Mouse (Mus musculus): ENCODE measurements around the gene Dnajb5. TPM values are rescaled to one million over a fixed set of nuclear protein-coding genes. Genes with fewer than 3 reads are reported as not detected.
A peak's percentile ranks its signal among the peaks of the same experiment; 100 is the strongest.

The Dnajb5 gene
- total and polyA plus RNA-seq, 2 experiments from 2014 or later: 33.4 to 88.0 TPM

GRCm38 (mm10) chr4:42954297-42954696 lies 4.7 kb downstream of the Dnajb5 start:
- Histone ChIP-seq H3K27me3 (ENCODE audit: insufficient read depth, low read length) (no peaks in the 10 kb centered on the region), H3K9ac (replicated peaks; ENCODE audit: low read length) (no peak overlapping the region), H3K9me3 (ENCODE audit: low read length) (no peaks in the 10 kb centered on the region), H3K4me2 (ENCODE audit: low read depth, low read length) (peak overlapping the region; percentile 91), H3K36me3 (ENCODE audit: insufficient read depth, low read length) (peaks cover 17% of the 10 kb centered on the region), H3K4me1 (ENCODE audit: insufficient read depth, low read length) (peaks cover 33% of the 10 kb centered on the region), H3K27ac (peak overlapping the region; percentile 71; the same call in 1 of the 2 replicates), H3K4me3 (ENCODE audit: low read length) (no peak overlapping the region)
- ATAC-seq (no peak), DNase-seq (ENCODE audit: low spot score) (peak; percentile 88)
- TF ChIP-seq CTCF (IDR thresholded peaks at IDR 0.05; ENCODE audit: low read depth): peak; percentile 92
- WGBS: 4% methylated on average over 10 of the region's 10 CpGs

DNA sequence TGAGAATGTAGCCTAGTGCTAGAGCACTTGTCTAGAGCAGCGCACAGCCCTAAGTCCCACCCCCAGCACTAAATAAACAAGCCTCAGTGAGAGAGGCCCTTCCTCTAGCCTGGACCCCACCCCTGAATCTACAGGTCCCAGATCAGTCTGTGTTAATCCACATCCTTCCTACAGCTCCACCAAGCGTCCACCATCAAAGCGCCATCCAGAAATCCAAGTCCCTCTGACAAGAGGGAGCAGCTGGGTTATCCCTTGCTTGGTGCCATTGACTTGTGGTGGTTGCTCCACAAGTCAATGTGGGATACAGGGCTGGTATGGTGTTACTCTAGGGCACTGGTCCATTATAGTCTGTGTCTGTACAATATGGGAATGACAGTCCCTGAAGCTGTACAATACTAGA lies 5.6 kb downstream of the Dnajb5 start:
- ATAC-seq (no peak), DNase-seq (ENCODE audit: low spot score) (no peak)
- no peak overlapping the region for H3K4me2 ChIP-seq (ENCODE audit: low read depth, low read length)
- no peaks in the 10 kb centered on the region for H3K27me3 ChIP-seq (ENCODE audit: insufficient read depth, low read length)
- H3K4me1 ChIP-seq (ENCODE audit: insufficient read depth, low read length): peaks cover 32% of the 10 kb centered on the region
- H3K9ac ChIP-seq (replicated peaks; ENCODE audit: low read length): no peak overlapping the region
- no peaks in the 10 kb centered on the region for H3K9me3 ChIP-seq (ENCODE audit: low read length)
- H3K4me3 ChIP-seq (ENCODE audit: low read length): no peak overlapping the region
- H3K36me3 ChIP-seq (ENCODE audit: insufficient read depth, low read length): peaks cover 17% of the 10 kb centered on the region
- H3K27ac ChIP-seq: 0 out of 2 replicates have a peak overlapping the region, but pooled peaks have one; percentile 11
- TF ChIP-seq CTCF (IDR thresholded peaks at IDR 0.05; ENCODE audit: low read depth): no peak
- WGBS: 96% methylated on average over 3 of the region's 3 CpGs

DNA sequence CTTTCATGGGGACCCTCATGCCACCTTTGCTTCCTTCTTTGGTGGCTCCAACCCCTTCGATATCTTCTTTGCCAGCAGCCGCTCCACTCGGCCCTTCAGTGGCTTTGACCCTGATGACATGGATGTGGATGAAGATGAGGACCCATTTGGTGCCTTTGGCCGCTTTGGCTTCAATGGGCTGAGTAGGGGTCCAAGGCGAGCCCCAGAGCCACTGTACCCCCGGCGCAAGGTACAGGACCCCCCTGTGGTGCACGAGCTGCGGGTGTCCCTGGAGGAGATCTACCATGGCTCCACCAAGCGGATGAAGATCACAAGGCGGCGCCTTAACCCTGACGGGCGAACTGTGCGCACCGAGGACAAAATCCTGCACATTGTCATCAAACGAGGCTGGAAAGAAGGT lies 7.0 kb downstream of the Dnajb5 start:
- TF ChIP-seq CTCF (IDR thresholded peaks at IDR 0.05; ENCODE audit: low read depth): no peak
- DNase-seq (ENCODE audit: low spot score) (no peak), ATAC-seq (no peak)
- Histone ChIP-seq H3K9ac (replicated peaks; ENCODE audit: low read length) (no peak overlapping the region), H3K4me1 (ENCODE audit: insufficient read depth, low read length) (peaks cover 28% of the 10 kb centered on the region), H3K9me3 (ENCODE audit: low read length) (no peaks in the 10 kb centered on the region), H3K36me3 (ENCODE audit: insufficient read depth, low read length) (peaks cover 17% of the 10 kb centered on the region), H3K4me3 (ENCODE audit: low read length) (no peak overlapping the region), H3K27me3 (ENCODE audit: insufficient read depth, low read length) (no peaks in the 10 kb centered on the region), H3K27ac (no peak overlapping the region), H3K4me2 (ENCODE audit: low read depth, low read length) (no peak overlapping the region)
- WGBS: 95% methylated on average over 17 of the region's 17 CpGs

DNA sequence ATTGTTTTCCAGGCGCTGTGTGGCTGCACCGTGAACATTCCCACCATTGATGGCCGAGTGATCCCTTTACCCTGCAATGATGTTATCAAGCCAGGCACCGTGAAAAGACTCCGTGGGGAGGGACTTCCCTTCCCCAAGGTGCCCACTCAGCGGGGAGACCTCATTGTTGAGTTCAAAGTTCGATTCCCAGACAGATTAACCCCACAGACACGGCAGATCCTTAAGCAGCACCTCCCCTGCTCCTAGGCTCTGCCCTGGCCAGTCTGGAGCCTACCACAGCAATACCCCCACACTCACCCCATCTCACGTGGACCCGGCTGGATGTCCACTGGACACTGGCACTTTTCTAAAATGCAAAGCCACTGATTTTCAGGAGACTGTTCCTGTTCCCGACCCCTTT lies 7.7 kb downstream of the Dnajb5 start:
- ATAC-seq: no peak
- WGBS: 77% methylated on average over 11 of the region's 11 CpGs

GRCm38 (mm10) chr4:42957979-42958378 lies 8.4 kb downstream of the Dnajb5 start:
- DNase-seq (ENCODE audit: low spot score) (no peak), ATAC-seq (no peak)
- Histone ChIP-seq H3K27me3 (ENCODE audit: insufficient read depth, low read length) (no peaks in the 10 kb centered on the region), H3K4me2 (ENCODE audit: low read depth, low read length) (no peak overlapping the region), H3K36me3 (ENCODE audit: insufficient read depth, low read length) (peaks cover 17% of the 10 kb centered on the region), H3K4me3 (ENCODE audit: low read length) (no peak overlapping the region), H3K4me1 (ENCODE audit: insufficient read depth, low read length) (peaks cover 14% of the 10 kb centered on the region), H3K9ac (replicated peaks; ENCODE audit: low read length) (no peak overlapping the region), H3K9me3 (ENCODE audit: low read length) (no peaks in the 10 kb centered on the region), H3K27ac (no peak overlapping the region)
- WGBS: 85% methylated on average over 8 of the region's 8 CpGs
- no peak for TF ChIP-seq CTCF (IDR thresholded peaks at IDR 0.05; ENCODE audit: low read depth)

More for the DNA sequence above, 7.7 kb downstream of the Dnajb5 start:
- TF ChIP-seq CTCF (IDR thresholded peaks at IDR 0.05; ENCODE audit: low read depth): no peak
- H3K27ac ChIP-seq: no peak overlapping the region
- peaks cover 21% of the 10 kb centered on the region for H3K4me1 ChIP-seq (ENCODE audit: insufficient read depth, low read length)
- H3K9me3 ChIP-seq (ENCODE audit: low read length): no peaks in the 10 kb centered on the region
- no peak overlapping the region for H3K4me3 ChIP-seq (ENCODE audit: low read length)
- H3K36me3 ChIP-seq (ENCODE audit: insufficient read depth, low read length): peaks cover 17% of the 10 kb centered on the region
- no peak overlapping the region for H3K4me2 ChIP-seq (ENCODE audit: low read depth, low read length)
- H3K27me3 ChIP-seq (ENCODE audit: insufficient read depth, low read length): no peaks in the 10 kb centered on the region
- DNase-seq (ENCODE audit: low spot score): no peak
- H3K9ac ChIP-seq (replicated peaks; ENCODE audit: low read length): no peak overlapping the region

- DNase-seq (ENCODE audit: low spot score) (no peak), ATAC-seq (no peak)
- Histone ChIP-seq H3K4me2 (ENCODE audit: low read depth, low read length) (no peak overlapping the region), H3K27ac (no peak overlapping the region), H3K27me3 (ENCODE audit: insufficient read depth, low read length) (no peaks in the 10 kb centered on the region), H3K9ac (replicated peaks; ENCODE audit: low read length) (no peak overlapping the region), H3K36me3 (ENCODE audit: insufficient read depth, low read length) (peaks cover 17% of the 10 kb centered on the region), H3K9me3 (ENCODE audit: low read length) (no peaks in the 10 kb centered on the region), H3K4me3 (ENCODE audit: low read length) (no peak overlapping the region), H3K4me1 (ENCODE audit: insufficient read depth, low read length) (peaks cover 5% of the 10 kb centered on the region)
- 54% methylated on average over 8 of the region's 8 CpGs for WGBS
- TF ChIP-seq CTCF (IDR thresholded peaks at IDR 0.05; ENCODE audit: low read depth): no peak
Measured at GRCm38 (mm10) chr4:42958942-42959341, 9.3 kb downstream of the Dnajb5 start.

GRCm38 (mm10) chr4:42959382-42959781 lies 9.8 kb downstream of the Dnajb5 start:
- Histone ChIP-seq H3K4me3 (ENCODE audit: low read length) (no peak overlapping the region), H3K27me3 (ENCODE audit: insufficient read depth, low read length) (no peaks in the 10 kb centered on the region), H3K36me3 (ENCODE audit: insufficient read depth, low read length) (peaks cover 17% of the 10 kb centered on the region), H3K4me2 (ENCODE audit: low read depth, low read length) (no peak overlapping the region), H3K4me1 (ENCODE audit: insufficient read depth, low read length) (peaks cover 4% of the 10 kb centered on the region; the same call in 1 of the 2 replicates), H3K9me3 (ENCODE audit: low read length) (no peaks in the 10 kb centered on the region), H3K27ac (no peak overlapping the region), H3K9ac (replicated peaks; ENCODE audit: low read length) (no peak overlapping the region)
- 0 out of 2 replicates have a peak, but pooled peaks have one; percentile 14 for ATAC-seq
- no peak for DNase-seq (ENCODE audit: low spot score)
- WGBS: 59% methylated on average over 4 of the region's 4 CpGs
- no peak for TF ChIP-seq CTCF (IDR thresholded peaks at IDR 0.05; ENCODE audit: low read depth)
